Mouse (Mus musculus) mouse embryonic stem cell (cell line): ENCODE data around the gene Angptl6.

Experiments used
- in situ Hi-C, 2 experiments: fragments of 300-500 bp; cut with MboI; formaldehyde crosslinking; loops; 1 replicate in 1 of 2; 3 replicates in 1 of 2; pipeline ENCODE4 v1.14.3; 2019 to 2020; ENCODE audit warnings: low sequenced_read_pairs in 2 of 2, low pct_unique_long_range_greater_than_20kb in 1 of 2, mixed read lengths in 1 of 2; ENCODE audit not compliant: unreplicated experiment in 1 of 2

Gene Angptl6

GRCm38 (mm10) chr9:20879097-20879792 is at the start of gene Angptl6:
Gene Angptl6, minus strand, starts transcription at chr9:20879727.
- in situ Hi-C loops: no loop called here

GRCm38 (mm10) chr9:20923258-20923657 is 43.7 kb upstream of the Angptl6 start:
- in situ Hi-C loops: no loop called here

- in situ Hi-C loops: no loop called here
Measured at GRCm38 (mm10) chr9:20916160-20916559, 36.6 kb upstream of the Angptl6 start.

GRCm38 (mm10) chr9:20909948-20910347 is 30.4 kb upstream of the Angptl6 start:
- in situ Hi-C loops: no loop called here

- in situ Hi-C loops: loop anchor here (5.0 kb wide), 2 partner anchors 95 to 100 kb away; partner anchors contain the start of gene Mrpl4 (in 1 of the 2)
Measured at GRCm38 (mm10) chr9:20902174-20902491, 22.6 kb upstream of the Angptl6 start.

- in situ Hi-C loops: loop anchor here (5.0 kb wide), 2 partner anchors 96 to 101 kb away; partner anchors contain the start of gene Mrpl4 (in 1 of the 2)
Measured at GRCm38 (mm10) chr9:20901466-20902173, 22.1 kb upstream of the Angptl6 start.

GRCm38 (mm10) chr9:20898511-20899073 is 19.1 kb upstream of the Angptl6 start, which contains the start of gene Eif3g:
Gene Eif3g, minus strand, starts transcription at chr9:20898623.
- in situ Hi-C loops: no loop called here

- in situ Hi-C loops: no loop called here
Measured at GRCm38 (mm10) chr9:20897736-20898510, 18.4 kb upstream of the Angptl6 start.

- in situ Hi-C loops: no loop called here
Measured at GRCm38 (mm10) chr9:20895382-20895781, 15.9 kb upstream of the Angptl6 start.

- in situ Hi-C loops: no loop called here
Measured at GRCm38 (mm10) chr9:20894629-20895028, 15.1 kb upstream of the Angptl6 start.

GRCm38 (mm10) chr9:20893590-20894343 is 14.2 kb upstream of the Angptl6 start:
- in situ Hi-C loops: no loop called here

GRCm38 (mm10) chr9:20893069-20893468 is 13.5 kb upstream of the Angptl6 start:
- in situ Hi-C loops: no loop called here

- in situ Hi-C loops: no loop called here
Measured at GRCm38 (mm10) chr9:20892104-20892653, 12.7 kb upstream of the Angptl6 start.

GRCm38 (mm10) chr9:20891339-20892103 is 12.0 kb upstream of the Angptl6 start:
- in situ Hi-C loops: no loop called here

- in situ Hi-C loops: no loop called here
Measured at GRCm38 (mm10) chr9:20890411-20890810, 10.9 kb upstream of the Angptl6 start.

- in situ Hi-C loops: no loop called here
Measured at GRCm38 (mm10) chr9:20889185-20890141, 9.9 kb upstream of the Angptl6 start.
